Mouse (Mus musculus): ENCODE data around the gene Clybl. TPM values are rescaled to one million over a fixed set of nuclear protein-coding genes. Genes with fewer than 3 reads are reported as not detected.
A peak's percentile ranks its signal among the peaks of the same experiment; 100 is the strongest.

The Clybl gene
- polyA plus RNA-seq, 1 experiment from 2014 or later, result 68.2 TPM

DNA sequence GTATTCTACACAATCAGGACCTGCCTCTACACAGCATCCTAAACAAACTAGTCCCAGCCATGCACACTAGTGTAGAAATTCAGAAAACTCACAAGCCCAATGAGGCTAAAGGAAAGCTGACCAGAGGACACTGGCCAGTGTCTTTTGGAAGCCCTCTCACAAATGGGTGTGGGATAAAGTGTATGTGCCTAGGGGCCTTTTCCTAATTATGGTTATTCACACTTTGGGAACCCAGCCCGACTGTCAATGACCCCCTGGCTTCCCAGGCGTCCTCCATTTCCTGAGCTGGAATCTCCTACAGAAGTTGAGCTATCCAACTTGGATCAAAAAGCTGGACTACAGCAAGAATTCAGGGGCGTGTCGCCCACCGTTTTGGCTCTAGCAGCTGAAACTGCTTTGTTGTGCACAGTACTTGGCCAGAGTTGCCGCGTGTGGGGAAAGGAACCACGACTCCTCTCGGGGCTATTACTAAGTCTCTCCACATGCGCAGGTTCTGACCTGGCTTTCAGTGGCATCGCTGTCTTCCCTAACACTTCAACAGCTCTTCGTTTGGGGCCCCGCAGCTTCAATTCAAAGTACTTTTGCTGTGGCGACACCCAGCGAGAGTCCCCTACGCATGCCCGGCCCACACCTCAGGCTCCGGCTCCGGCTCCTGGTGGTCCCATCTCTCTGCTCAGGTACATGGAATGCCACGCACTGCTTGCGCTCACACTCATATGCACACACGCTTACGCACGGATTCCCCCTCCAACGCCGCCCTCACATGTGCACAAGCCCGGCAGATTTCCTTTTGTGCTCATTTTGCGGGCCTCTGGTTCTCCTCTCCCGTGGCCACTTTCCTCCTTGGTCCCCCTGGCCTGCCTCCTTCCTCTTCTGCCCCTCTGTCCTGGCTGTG, 268.3 kb downstream of the Clybl start:
- Histone ChIP-seq H3K36me3 (no peaks in the 10 kb centered on the region), H3K4me1 (peaks cover 19% of the 10 kb centered on the region), H3K4me3 (peak overlapping the region; percentile 50), H3K27ac (replicated peaks) (no peak overlapping the region), H3K4me2 (peak overlapping the region; percentile 83), H3K9ac (peak overlapping the region; percentile 24; the same call in 1 of the 2 replicates), H3K27me3 (replicated peaks) (peaks cover 94% of the 10 kb centered on the region), H3K9me3 (no peaks in the 10 kb centered on the region)
- ATAC-seq (ENCODE audit: extremely low read depth, insufficient number of reproducible peaks, low FRiP score, low TSS enrichment), result no peak
- WGBS, result 4% methylated on average over 29 of the region's 29 CpGs

DNA sequence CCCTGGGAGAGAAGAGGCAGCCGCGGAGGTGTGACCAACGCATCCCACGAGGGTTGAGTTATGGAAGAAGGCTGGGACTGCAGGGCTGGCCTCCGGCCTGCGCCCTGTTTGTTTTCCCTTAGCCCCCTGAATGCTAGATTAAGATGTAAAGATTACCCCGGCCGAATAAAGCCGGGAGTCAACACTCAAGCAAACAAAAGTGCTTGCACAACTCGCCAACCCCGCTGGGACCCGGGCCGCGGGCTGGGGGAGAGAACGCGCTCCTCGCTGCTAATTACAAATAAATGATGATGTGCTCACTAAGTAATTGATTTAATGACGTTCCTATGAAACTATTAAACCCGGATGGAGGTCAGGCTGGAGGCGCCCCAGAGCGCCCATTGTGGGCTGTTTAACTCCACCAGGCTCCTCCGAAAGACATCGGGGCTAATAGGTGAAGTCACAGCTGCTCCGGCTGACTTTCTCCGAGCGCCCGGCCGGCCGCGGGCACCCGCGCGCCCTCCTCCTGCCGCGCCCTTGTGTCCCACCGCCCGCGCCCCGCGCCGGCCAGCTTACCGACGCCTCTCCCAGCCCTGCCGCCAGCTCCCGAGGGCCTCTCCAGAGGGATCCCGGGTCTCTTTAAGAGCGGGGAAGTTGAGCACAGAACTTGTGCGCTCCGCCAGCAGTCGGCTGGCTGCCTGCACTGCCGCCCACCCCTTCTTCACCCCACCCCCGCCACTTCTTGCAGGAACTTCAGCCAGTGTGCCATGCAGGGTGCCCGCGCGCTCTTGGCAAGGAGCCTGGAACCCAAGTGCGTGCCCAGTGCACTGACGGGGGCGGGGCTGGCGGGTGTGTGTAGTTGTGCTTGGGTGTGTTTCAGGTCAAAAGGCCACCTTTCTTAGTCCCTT, 269.2 kb downstream of the Clybl start, which contains the start of gene Gm5089:
Gm5089 (minus strand) TSS at position 620 of the 887 bp plus-strand sequence.
- Histone ChIP-seq H3K36me3 (no peaks in the 10 kb centered on the region), H3K27ac (replicated peaks) (no peak within 1 kb of the TSS), H3K9me3 (no peaks in the 10 kb centered on the region), H3K4me3 (peak within 1 kb of the TSS; percentile 50), H3K4me1 (peaks cover 19% of the 10 kb centered on the region), H3K4me2 (peak within 1 kb of the TSS; percentile 83), H3K27me3 (replicated peaks) (peaks cover 98% of the 10 kb centered on the region), H3K9ac (peak within 1 kb of the TSS; percentile 24)
- no peak for ATAC-seq (ENCODE audit: extremely low read depth, insufficient number of reproducible peaks, low FRiP score, low TSS enrichment)
- 2% methylated on average over 58 of the region's 59 CpGs for WGBS

- no peak overlapping the region for H3K27ac ChIP-seq (replicated peaks)
- H3K36me3 ChIP-seq, result no peaks in the 10 kb centered on the region
- H3K4me2 ChIP-seq, result peak overlapping the region; percentile 83
- no peaks in the 10 kb centered on the region for H3K9me3 ChIP-seq
- peaks cover 19% of the 10 kb centered on the region for H3K4me1 ChIP-seq
- peak overlapping the region; percentile 50; the same call in 1 of the 2 replicates for H3K4me3 ChIP-seq
- H3K27me3 ChIP-seq (replicated peaks), result peaks cover 99% of the 10 kb centered on the region
- no peak overlapping the region for H3K9ac ChIP-seq
- WGBS, result 56% methylated on average over 5 of the region's 5 CpGs
- ATAC-seq (ENCODE audit: extremely low read depth, insufficient number of reproducible peaks, low FRiP score, low TSS enrichment), result no peak
Observed at GRCm38 (mm10) chr14:122451551-122452145, 270.1 kb downstream of the Clybl start.

Other genes starting within 250 kb of the Clybl start
- gene Gpr183, start 216.5 kb upstream of the Clybl start, polyA plus RNA-seq (2015; fragmentation: Nextera tagmentation; extraction: Ambion mirVana), result 2.3 and 2.5 TPM in 2 replicates
- not detected in 2 replicates for gene Timm8a2, start 147.0 kb upstream of the Clybl start, polyA plus RNA-seq (2015; fragmentation: Nextera tagmentation; extraction: Ambion mirVana)
- 115 and 124 TPM in 2 replicates for gene Tm9sf2, start 74.7 kb upstream of the Clybl start, polyA plus RNA-seq (2015; fragmentation: Nextera tagmentation; extraction: Ambion mirVana)

All from heart, embryonic 13.5 days (tissue).